Mouse (Mus musculus) G1E (cell line): ENCODE results near the gene BC034090.

ENCODE experiments used
- CTCF ChIP-seq: IDR thresholded peaks from 2 replicates; pipeline ENCODE4 v1.5.1; 2012; ENCODE audit warnings: low read depth, low read length, inconsistent platforms, mixed read lengths
- GATA1 ChIP-seq: IDR thresholded peaks from 2 replicates; pipeline ENCODE4 v1.6.1; 2012; ENCODE audit warnings: borderline replicate concordance, low read length, inconsistent platforms, mixed read lengths
- POLR2AphosphoS5 ChIP-seq: IDR thresholded peaks from 2 replicates; pipeline ENCODE4 v1.6.1; 2012; ENCODE audit warnings: low read depth, low read length, inconsistent platforms; ENCODE audit not compliant: insufficient replicate concordance
- TAL1 ChIP-seq: conservative IDR thresholded peaks from 2 replicates; pipeline ENCODE4 v1.6.1; 2012; ENCODE audit warnings: low read depth, low read length, inconsistent platforms, mixed read lengths

GRCm38 (mm10) chr1:155207859-155208258 is 36.4 kb downstream of the BC034090 start:
- TF ChIP-seq CTCF (no peak), TAL1 (no peak), GATA1 (no peak), POLR2AphosphoS5 (no peak)
